Mouse (Mus musculus): ENCODE results near the gene Slc25a51.

Gene Slc25a51

DNA sequence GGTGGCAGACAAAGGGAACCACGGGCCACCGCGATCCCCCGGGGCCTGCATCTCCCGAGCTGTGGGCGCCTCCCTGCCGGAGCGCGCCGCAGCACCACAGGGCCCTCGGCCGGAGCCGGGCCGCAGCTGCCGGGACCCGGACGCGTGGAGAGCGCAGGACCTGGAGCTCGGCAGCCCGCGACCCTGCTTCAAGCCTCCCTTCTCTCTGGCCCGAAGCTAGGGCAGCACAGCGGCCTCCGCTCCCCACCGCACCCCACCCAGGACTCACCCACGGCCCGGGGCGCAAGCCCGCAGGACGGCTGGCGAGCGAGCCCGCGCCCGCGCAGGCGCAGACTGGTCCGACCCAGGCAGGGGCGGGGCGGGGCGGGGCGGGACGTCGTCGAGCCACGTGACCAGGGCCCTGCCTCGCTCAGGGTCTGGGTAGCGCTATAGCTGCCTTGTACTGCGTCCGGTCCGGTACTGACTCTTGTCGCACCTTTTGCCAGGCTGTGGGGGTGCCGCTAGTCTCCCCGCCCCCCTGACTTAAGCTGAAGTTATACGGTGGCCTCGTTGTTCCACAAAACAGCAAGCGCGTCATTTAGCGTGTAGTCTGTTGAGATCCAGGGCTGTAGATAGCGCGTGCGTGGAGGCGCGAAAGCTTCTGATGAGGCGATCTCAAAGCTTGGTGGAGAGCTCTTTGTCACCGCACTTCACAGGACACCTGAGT is at the start of gene Slc25a51:
Slc25a51 (minus strand) TSS at position 340 of the 706 bp plus-strand sequence.
- in situ Hi-C loops (cut with MseI, MboI), result loop anchor here in 1 of 2 experiments (25.0 kb wide), 1 partner anchor 404 kb away; no protein-coding TSS in a partner anchor

DNA sequence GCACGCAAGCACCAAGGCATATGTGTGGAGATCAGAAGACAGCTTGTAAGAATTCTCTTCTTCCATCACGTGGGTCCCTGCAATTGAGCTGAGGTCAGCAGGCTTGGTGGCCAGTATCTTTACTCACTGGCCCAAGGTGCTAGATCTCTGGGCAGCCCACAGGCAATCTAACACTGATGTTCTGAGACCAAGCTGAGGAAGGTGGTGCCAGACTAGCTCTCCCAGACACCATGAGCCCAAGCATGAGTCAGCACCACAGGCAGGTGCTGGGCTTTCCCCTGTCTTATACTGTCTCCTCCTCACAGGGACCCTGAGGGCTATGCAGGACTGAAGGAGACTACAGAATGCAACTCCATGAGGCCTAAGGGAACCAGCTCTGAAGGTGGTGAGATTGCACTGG is 49.0 kb upstream of the Slc25a51 start:
- in situ Hi-C loops (cut with MseI, MboI), result no loop called here

GRCm38 (mm10) chr4:45455001-45455400 is 46.4 kb upstream of the Slc25a51 start:
- in situ Hi-C loops (cut with MseI, MboI), result no loop called here

GRCm38 (mm10) chr4:45453271-45453851 is 44.8 kb upstream of the Slc25a51 start:
- in situ Hi-C loops (cut with MseI, MboI), result no loop called here

DNA sequence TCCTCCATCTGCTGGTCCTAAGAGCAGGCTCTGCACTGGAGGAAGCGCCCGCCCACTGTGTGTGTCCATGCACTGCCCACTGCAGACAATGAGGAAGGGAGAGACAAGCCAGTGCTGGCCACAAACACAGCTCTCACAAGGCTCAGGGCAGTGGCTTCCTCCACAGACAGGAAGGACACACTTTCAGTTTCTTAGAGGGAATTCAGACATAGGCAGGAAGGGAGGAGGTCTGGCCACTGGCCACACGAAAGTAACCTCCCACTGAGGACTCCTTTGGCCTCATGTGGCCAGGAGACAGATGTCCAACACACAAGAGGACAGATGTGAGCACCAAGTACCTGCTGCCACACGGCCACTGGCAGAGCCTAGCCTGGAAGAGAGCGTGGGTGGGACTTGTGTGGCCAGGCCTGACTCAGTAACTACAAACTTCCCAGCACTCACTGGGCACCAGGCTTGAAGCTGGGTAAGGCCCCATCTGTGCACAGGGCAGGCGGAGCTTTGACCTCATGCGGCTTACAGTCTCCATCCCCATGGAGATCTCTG is 44.1 kb upstream of the Slc25a51 start:
- in situ Hi-C loops (cut with MseI, MboI), result no loop called here

GRCm38 (mm10) chr4:45449012-45449411 is 40.4 kb upstream of the Slc25a51 start:
- in situ Hi-C loops (cut with MseI, MboI), result no loop called here

DNA sequence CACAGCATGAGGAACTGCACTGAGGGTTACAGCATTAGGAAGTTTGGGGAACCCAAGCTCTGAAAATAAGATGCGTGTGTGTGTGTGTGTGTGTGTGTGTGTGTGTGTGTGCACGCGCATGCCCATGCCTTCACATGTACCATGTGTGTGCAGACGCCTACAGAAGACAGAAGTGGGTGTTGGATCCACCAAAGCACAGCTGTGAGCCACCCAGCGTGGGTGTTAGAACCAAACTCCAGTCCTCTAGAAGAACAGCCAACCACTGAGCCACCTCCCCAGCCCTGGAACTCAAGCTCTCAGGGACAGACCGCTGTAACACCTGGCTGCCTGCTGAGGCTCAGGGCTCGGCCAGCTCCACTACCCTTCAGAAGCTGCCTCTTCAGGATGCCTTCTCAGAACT is 39.9 kb upstream of the Slc25a51 start:
- in situ Hi-C loops (cut with MseI, MboI), result no loop called here

GRCm38 (mm10) chr4:45447196-45447595 is 38.6 kb upstream of the Slc25a51 start:
- in situ Hi-C loops (cut with MseI, MboI), result no loop called here

DNA sequence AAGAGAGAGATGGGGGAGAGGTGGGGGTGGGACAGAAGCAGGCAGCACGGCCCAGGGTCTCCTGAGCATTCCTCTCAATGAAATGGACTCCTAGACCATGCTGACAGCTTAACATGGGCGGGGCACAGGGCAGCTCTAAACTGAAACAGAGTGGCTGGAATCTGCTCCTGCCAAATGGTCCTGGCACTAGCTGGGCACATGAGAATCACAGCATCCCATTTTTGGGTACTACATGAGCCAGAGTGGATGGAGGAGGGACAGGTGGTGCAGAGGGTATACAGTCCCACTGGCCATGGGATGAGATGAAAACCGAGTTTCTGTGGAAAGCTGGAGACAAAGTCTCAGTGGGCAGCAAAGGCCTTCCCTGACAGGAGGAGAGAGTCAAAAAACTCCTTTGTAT is 36.7 kb upstream of the Slc25a51 start:
- in situ Hi-C loops (cut with MseI, MboI), result no loop called here

DNA sequence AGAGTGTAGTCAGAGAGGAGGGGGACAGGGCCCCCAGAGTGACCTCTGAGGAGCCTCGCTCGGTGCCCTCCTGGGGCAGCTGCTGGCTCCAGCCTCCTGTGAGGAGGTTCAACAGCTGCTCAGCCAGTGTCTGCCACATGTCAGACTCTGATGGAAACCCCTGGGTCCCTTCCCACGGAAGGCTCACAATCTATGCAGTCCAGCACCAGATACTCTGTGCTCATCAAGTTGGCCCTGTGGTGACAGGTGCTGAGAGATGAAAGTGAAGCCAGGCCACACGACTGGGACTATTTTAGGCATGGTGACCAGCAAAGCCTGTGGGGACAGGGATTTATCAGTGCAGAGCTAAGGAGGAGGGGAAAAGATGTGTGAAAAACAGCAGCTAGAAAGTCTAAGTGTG is 36.2 kb upstream of the Slc25a51 start:
- in situ Hi-C loops (cut with MseI, MboI), result no loop called here

- in situ Hi-C loops (cut with MseI, MboI), result no loop called here
Observed at GRCm38 (mm10) chr4:45443652-45444051, 35.1 kb upstream of the Slc25a51 start.

- in situ Hi-C loops (cut with MseI, MboI), result no loop called here
Observed at GRCm38 (mm10) chr4:45442237-45442636, 33.7 kb upstream of the Slc25a51 start.

DNA sequence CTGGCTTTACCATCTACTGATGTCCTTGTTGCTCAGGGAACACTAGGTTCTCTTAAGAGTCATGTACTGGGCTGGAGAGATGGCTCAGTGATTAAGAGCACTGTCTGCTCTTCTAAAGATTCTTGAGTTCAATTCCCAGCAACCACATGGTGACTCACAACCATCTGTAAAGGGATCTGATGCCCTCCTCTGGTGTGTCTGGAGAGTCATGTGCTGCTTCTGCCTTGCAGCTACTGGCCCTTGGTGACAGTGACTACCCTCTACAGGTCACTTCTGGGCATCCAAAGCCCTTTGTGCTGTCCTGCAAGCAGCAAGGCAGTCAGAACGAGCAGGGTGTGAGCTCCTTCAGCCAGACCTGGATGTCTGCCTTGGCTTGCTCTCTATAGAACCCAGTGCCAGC is 33.2 kb upstream of the Slc25a51 start:
- in situ Hi-C loops (cut with MseI, MboI), result no loop called here

GRCm38 (mm10) chr4:45439281-45439680 is 30.7 kb upstream of the Slc25a51 start:
- in situ Hi-C loops (cut with MseI, MboI), result no loop called here

- in situ Hi-C loops (cut with MseI, MboI), result no loop called here
Observed at GRCm38 (mm10) chr4:45437010-45437409, 28.4 kb upstream of the Slc25a51 start.

DNA sequence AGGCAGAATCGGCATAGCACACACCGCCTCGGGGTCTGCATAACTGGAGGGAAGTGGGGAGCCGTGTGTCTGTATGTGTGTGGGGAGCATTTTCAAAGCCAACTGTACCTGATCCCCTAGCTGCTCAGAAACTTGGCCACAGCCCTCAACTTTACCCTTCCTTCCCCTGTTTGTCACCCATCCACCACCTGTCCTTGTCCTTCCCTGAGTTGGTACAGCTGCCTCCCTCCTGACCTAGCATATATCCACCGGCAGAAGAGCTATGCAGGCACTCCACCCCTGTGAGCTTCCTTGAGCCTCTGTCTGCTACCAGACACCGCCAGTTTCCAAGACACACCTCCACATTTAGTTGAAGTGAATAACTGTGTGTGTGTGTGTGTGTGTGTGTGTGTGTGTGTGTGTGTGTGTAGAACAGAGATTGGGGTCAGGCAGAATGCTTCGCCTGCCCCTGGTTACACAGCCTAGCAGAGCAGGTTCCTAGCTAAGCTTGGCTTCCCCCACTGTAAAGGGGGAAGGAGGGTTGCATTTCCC is 27.9 kb upstream of the Slc25a51 start:
- in situ Hi-C loops (cut with MseI, MboI), result no loop called here

DNA sequence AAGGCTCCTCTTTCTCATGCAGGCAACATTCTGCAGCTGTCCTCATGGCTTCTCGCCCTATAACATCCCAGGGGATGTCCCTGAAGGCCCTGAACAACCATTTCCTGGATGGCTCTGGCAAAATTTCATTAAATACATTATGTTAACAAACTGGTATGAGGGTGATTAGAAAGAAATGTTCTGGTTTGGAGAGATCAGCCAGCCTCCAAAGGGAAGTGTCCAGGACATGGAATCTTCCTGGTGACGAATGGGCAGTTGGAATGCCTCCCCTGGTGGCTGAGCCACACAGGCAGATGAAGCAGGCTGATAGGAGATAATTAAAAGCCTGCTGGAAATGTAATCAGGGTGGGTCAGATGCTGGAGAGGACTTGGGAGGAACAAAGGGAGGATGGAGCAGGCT is 27.3 kb upstream of the Slc25a51 start:
- in situ Hi-C loops (cut with MseI, MboI), result no loop called here

GRCm38 (mm10) chr4:45434681-45435080 is 26.1 kb upstream of the Slc25a51 start:
- in situ Hi-C loops (cut with MseI, MboI), result no loop called here

DNA sequence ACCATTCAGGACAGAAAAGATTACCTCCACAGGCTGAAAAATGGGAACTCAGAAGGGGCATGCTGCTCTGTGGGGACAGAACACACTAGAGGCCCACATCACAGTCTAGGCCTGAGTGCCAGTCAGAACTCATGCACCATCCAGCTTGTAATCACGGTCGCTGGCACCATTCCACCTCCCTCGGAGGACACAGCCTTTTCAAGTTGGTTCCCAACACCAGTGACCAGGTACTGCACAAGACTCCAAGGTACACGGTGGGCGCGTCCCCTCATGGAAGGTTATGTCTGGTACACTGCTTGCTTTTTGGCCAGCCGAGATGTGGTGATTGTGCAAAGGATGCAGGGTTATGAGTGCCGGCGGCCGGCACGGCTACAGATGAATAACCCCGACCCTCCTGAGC is 25.5 kb upstream of the Slc25a51 start:
- in situ Hi-C loops (cut with MseI, MboI), result no loop called here

- in situ Hi-C loops (cut with MseI, MboI), result no loop called here
Observed at GRCm38 (mm10) chr4:45431806-45432205, 23.2 kb upstream of the Slc25a51 start.

- in situ Hi-C loops (cut with MseI, MboI), result no loop called here
Observed at GRCm38 (mm10) chr4:45431316-45431715, 22.8 kb upstream of the Slc25a51 start.

GRCm38 (mm10) chr4:45429451-45429850 is 20.9 kb upstream of the Slc25a51 start:
- in situ Hi-C loops (cut with MseI, MboI), result loop anchor here in 1 of 2 experiments (10.0 kb wide), 2 partner anchors 95 to 185 kb away; no protein-coding TSS in a partner anchor

All from mouse trophoblast stem cell (cell line).